Mouse (Mus musculus) thymus, adult 2 months (tissue): Measurements from ENCODE around the gene Gramd4.

ENCODE experiments used
- CTCF ChIP-seq: fragments of 200-500 bp; IDR thresholded peaks from 2 replicates; pipeline ENCODE4 v1.5.1; 2012; ENCODE audit warnings: mild to moderate bottlenecking, control low read depth, low read length, moderate library complexity, borderline replicate concordance; ENCODE audit not compliant: control insufficient read depth, poor library complexity, insufficient read depth; ENCODE audit errors: extremely low read depth
- POLR2A ChIP-seq: fragments of 200-500 bp; IDR thresholded peaks from 2 replicates; pipeline ENCODE4 v1.6.1; 2012; ENCODE audit warnings: mild to moderate bottlenecking, low read length, control low read depth, moderate library complexity; ENCODE audit not compliant: control insufficient read depth, poor library complexity, insufficient read depth; ENCODE audit errors: extremely low read depth

DNA sequence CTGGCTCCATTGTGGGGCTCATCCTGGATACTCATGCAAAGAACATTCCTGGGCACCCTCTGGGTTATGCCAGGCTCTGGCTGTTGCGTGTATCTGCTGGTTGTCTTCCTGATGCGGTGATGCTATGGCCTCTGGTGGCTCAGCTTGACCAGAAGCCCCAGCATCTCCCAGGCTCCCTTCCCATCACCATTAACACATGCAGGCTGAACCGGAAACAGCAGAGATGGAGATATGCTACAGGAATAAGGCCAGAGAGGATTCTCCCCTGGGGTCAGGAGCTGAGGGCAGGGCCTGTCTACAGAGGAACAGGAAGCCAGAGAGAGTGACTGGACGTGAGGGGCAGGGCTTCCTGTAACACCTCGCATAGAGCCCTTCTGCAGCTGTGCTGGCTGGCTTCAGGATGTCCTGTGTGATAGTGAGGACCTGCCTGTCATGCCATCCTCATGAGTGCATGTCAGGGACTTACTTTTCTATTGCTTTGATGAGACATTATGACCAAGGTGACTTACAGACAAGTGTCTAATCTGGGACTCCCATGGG is 1.2 kb upstream of the Gramd4 start:
- TF ChIP-seq CTCF (no peak), POLR2A (no peak)
